In genomic region chr16:78626803-78627202, GRCm38 (mm10) we compare ENCODE assay signal across 15 mouse cellular contexts. TPM values are rescaled to one million over a fixed set of nuclear protein-coding genes. Genes with fewer than 3 reads are reported as not detected.
DNase-seq lines count a peak whose midpoint lies in the region; ATAC-seq and TF ChIP-seq lines count a peak whose summit lies in the region.
"Had no signal": no experiment of that assay in that cellular context is flagged by ENCODE, and none has a peak within 500 bp of the region (broad histone marks: within the 10 kb centered on the region; RNA-seq: fewer than 3 reads in every experiment).

No protein-coding gene starts in this region.

- H3K9me3 ChIP-seq in lung, postnatal 0 days (ENCODE audit: low read length) = no peaks in the 10 kb centered on the region
- H3K9me3 ChIP-seq: forebrain, embryonic 10.5 days; liver, embryonic 13.5 days; midbrain, embryonic 12.5 days had no signal

- no peak for TF ChIP-seq EP300 in lung, postnatal 0 days (IDR thresholded peaks at IDR 0.05)

- no peak overlapping the region for H3K27ac ChIP-seq in gastrocnemius, adult 2 months
- H3K27ac ChIP-seq in lung, postnatal 0 days (ENCODE audit: low read length) = no peak overlapping the region
- H3K27ac ChIP-seq: forebrain, embryonic 10.5 days; liver, embryonic 13.5 days; midbrain, embryonic 12.5 days had no signal

- no peak overlapping the region for H3K9ac ChIP-seq in lung, postnatal 0 days (replicated peaks; ENCODE audit: low read depth)
- H3K9ac ChIP-seq: liver, embryonic 13.5 days; midbrain, embryonic 12.5 days had no signal

- intact Hi-C loops in gastrocnemius, adult 2 months (cut with DNase I) = loop anchor here (2.0 to 5.0 kb wide), 2 partner anchors 174 to 430 kb away; no protein-coding TSS in a partner anchor
- intact Hi-C loops in gastrocnemius, postnatal 36 days (cut with DNase I) = no loop called here

- no peaks in the 10 kb centered on the region for H3K27me3 ChIP-seq in lung, postnatal 0 days (replicated peaks; ENCODE audit: insufficient read depth, low read length)
- H3K27me3 ChIP-seq: liver, embryonic 13.5 days; midbrain, embryonic 12.5 days had no signal

- no peak overlapping the region for H3K4me3 ChIP-seq in gastrocnemius, adult 2 months
- H3K4me3 ChIP-seq in lung, postnatal 0 days (ENCODE audit: low read depth, low read length) = no peak overlapping the region
- H3K4me3 ChIP-seq: forebrain, embryonic 10.5 days; liver, embryonic 13.5 days; midbrain, embryonic 12.5 days had no signal

- ATAC-seq in lung, postnatal 0 days = no peak
- peak; percentile 65 for ATAC-seq in CD4-positive, CD25-positive, alpha-beta regulatory T cell, adult 4 months
- ATAC-seq in megakaryocyte, adult 5-6 weeks (ENCODE audit: poor library complexity, severe bottlenecking) = 0 out of 2 replicates have a peak, but pooled peaks have one; percentile 47

- WGBS in lung, postnatal 0 days = 45% methylated on average over 2 of the region's 2 CpGs

- H3K36me3 ChIP-seq in lung, postnatal 0 days (ENCODE audit: insufficient read depth, low read length) = no peaks in the 10 kb centered on the region
- H3K36me3 ChIP-seq: forebrain, embryonic 10.5 days; liver, embryonic 13.5 days; midbrain, embryonic 12.5 days had no signal

- no peaks in the 10 kb centered on the region for H3K4me1 ChIP-seq in lung, postnatal 0 days (ENCODE audit: insufficient read depth, low read depth, low read length)
- H3K4me1 ChIP-seq: forebrain, embryonic 10.5 days; liver, embryonic 13.5 days; midbrain, embryonic 12.5 days had no signal

- no peak for DNase-seq in gastrocnemius, adult 2 months
- no peak for DNase-seq in gastrocnemius, postnatal 4 days (ENCODE audit: low spot score in 2 of 2)
- DNase-seq in lung, postnatal 0 days (ENCODE audit: low spot score) = peak; percentile 51
- no peak for DNase-seq in lung, postnatal 25 days (ENCODE audit: low spot score)
- DNase-seq in gastrocnemius, postnatal 36 days = no peak
- DNase-seq in urinary bladder, postnatal 4 days (ENCODE audit: low spot score in 2 of 2) = no peak
- DNase-seq: adrenal gland, postnatal 36 days; cerebellum, adult 11-12 months; gastrocnemius, postnatal 25 days; heart, postnatal 14 days; liver, embryonic 13.5 days had no signal

- H3K4me2 ChIP-seq in lung, postnatal 0 days (replicated peaks; ENCODE audit: low read depth, low read length) = no peak overlapping the region
- H3K4me2 ChIP-seq: liver, embryonic 13.5 days; midbrain, embryonic 12.5 days had no signal

- TF ChIP-seq CTCF in gastrocnemius, adult 2 months (IDR thresholded peaks at IDR 0.05) = peak; percentile 49
- TF ChIP-seq CTCF in lung, postnatal 0 days (IDR thresholded peaks at IDR 0.05) = peak; percentile 49

RNA-seq across cellular contexts. Expression of gene D16Ertd472e, which starts 50.3 kb away (rescaled TPM):
- 1 to 10 TPM; 3.5 TPM for total RNA-seq in gastrocnemius, adult 2 months (2021)
- total RNA-seq in gastrocnemius, postnatal 4 days (2021) = 1 to 10 TPM; 8.9 to 9.5 TPM
- polyA plus RNA-seq in lung, postnatal 0 days (2015; fragmentation: Nextera tagmentation; extraction: Ambion mirVana) = 12.3 and 14.7 TPM in 2 replicates
- polyA plus RNA-seq in CD4-positive, CD25-positive, alpha-beta regulatory T cell, adult 4 months (2017; shearing (Covaris generic)) = 10 to 100 TPM; 40.6 to 41.3 TPM
- 10.9 and 15.6 TPM in 2 replicates for total RNA-seq in megakaryocyte, adult 5-6 weeks (2015)
- total RNA-seq in megakaryocyte, adult 5-6 weeks (2017) = 16.5 and 17.8 TPM in 2 replicates
- total RNA-seq in gastrocnemius, postnatal 36 days (2021) = 1 to 10 TPM; 2.5 to 3.2 TPM
